Mouse (Mus musculus) intestine, embryonic 14.5 days (tissue): ENCODE results near the gene Map4k4. TPM values are rescaled to one million over a fixed set of nuclear protein-coding genes. Genes with fewer than 3 reads are reported as not detected.

Experiments
- ATAC-seq: fragments of 200-750 bp; cut with Nextera tagmentation; replicated peaks from 2 replicates; pipeline ENCODE4 v1.8.0; 2017; ENCODE audit warnings: low read depth, moderate number of reproducible peaks, moderate TSS enrichment, moderate library complexity; ENCODE audit not compliant: low FRiP score, low TSS enrichment
- DNase-seq: peaks from one replicate; pipeline ENCODE4 v3.0.0-alpha.2; 2018; ENCODE audit warnings: low spot score
- H3K27ac ChIP-seq: fragments of 300-500 bp; sonication (generic); 2 replicates; pipeline ENCODE4 v1.5.1; 2014; ENCODE audit warnings: low read depth, mild to moderate bottlenecking, control low read depth
- H3K27me3 ChIP-seq: fragments of 300-500 bp; sonication (generic); replicated peaks from 2 replicates; pipeline ENCODE4 v1.6.1; 2014; ENCODE audit warnings: low read length, control low read depth; ENCODE audit not compliant: control insufficient read depth, insufficient read depth
- H3K36me3 ChIP-seq: fragments of 300-500 bp; sonication (generic); 2 replicates; pipeline ENCODE4 v1.6.1; 2014; ENCODE audit warnings: low read length, control low read depth; ENCODE audit not compliant: control insufficient read depth, insufficient read depth
- H3K4me1 ChIP-seq: fragments of 300-500 bp; sonication (generic); replicated peaks from 2 replicates; pipeline ENCODE4 v1.6.1; 2014; ENCODE audit warnings: low read length, control low read depth, mixed read lengths; ENCODE audit not compliant: control insufficient read depth, insufficient read depth
- H3K4me2 ChIP-seq: fragments of 300-500 bp; sonication (generic); 2 replicates; pipeline ENCODE4 v1.6.1; 2014; ENCODE audit warnings: low read length
- H3K4me3 ChIP-seq: fragments of 300-500 bp; sonication (generic); 2 replicates; pipeline ENCODE4 v1.5.1; 2014; ENCODE audit warnings: low read depth, low read length, control low read depth, mixed read lengths
- H3K9ac ChIP-seq: fragments of 300-500 bp; sonication (generic); 2 replicates; pipeline ENCODE4 v1.6.1; 2014; ENCODE audit warnings: mild to moderate bottlenecking, low read length
- H3K9me3 ChIP-seq: fragments of 300-500 bp; sonication (generic); 2 replicates; pipeline ENCODE4 v1.6.1; 2016; ENCODE audit warnings: low read length, control low read depth; ENCODE audit not compliant: control insufficient read depth
- WGBS: fragments of 180-500 bp; shearing (Covaris S2); extraction: QIAGEN DNeasy Blood & Tissue Kit; methylation state at CpG from one replicate; pipeline ENCODE4 v1.1.7; 2014; 5-methylcytosine and 5-hydroxymethylcytosine counted together
- polyA plus RNA-seq: library from polyadenylated mRNA; unstranded; fragments of >200 nt; fragmentation: Nextera tagmentation; extraction: Ambion mirVana; gene quantifications from 2 replicates; pipeline ENCODE4 v1.2.1, GENCODE M21; 2014

The Map4k4 gene
- polyA plus RNA-seq, 1 experiment from 2014 or later: 35.4 TPM

DNA sequence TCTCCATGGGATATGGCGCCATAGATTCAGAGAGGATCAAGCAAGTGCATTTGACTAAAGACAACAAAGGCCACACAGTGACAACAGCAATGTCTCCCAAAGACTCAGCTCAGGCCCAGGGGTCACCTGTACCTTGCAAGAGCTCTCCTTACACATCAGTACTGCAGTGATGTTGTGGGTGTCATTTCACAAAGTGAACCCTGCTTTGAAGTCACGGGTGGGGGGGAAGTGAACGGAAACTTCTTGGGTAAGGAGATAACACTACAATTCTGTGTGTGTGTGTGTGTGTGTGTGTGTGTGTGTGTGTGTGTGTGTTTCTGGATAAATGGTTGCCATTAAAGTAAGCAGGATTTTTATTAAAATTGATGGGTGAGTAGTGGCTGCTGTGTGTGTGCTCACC, 53.9 kb downstream of the Map4k4 start:
- WGBS: 69% methylated on average over 3 of the region's 3 CpGs
- Histone ChIP-seq H3K4me1 (peaks cover 51% of the 10 kb centered on the region), H3K4me2 (no peak overlapping the region), H3K9ac (no peak overlapping the region), H3K36me3 (no peaks in the 10 kb centered on the region), H3K4me3 (no peak overlapping the region), H3K27me3 (no peaks in the 10 kb centered on the region), H3K9me3 (no peaks in the 10 kb centered on the region), H3K27ac (no peak overlapping the region)
- no peak for DNase-seq
- ATAC-seq: no peak

DNA sequence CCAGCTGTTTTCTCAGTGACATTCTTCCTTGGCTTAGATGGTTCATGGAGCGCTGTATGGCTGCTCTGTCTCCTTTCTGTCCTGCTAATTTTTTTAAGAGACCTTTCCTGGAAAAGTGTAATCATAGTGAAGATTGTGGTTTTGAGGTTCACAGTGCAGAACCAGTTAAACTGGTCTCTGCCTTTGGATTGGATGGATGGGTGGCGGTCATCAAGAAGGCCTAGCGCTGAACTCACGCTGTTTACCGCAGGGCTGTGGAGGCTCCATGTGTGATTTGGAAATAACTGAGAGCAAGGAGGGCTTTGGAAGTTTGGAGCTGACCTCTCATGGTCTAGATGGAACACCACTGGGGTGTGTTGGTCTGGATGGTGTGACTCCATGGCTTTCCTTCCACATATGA, 56.0 kb downstream of the Map4k4 start:
- H3K4me1 ChIP-seq: peaks cover 48% of the 10 kb centered on the region
- H3K36me3 ChIP-seq: no peaks in the 10 kb centered on the region
- H3K9me3 ChIP-seq: no peaks in the 10 kb centered on the region
- H3K27me3 ChIP-seq: no peaks in the 10 kb centered on the region
- WGBS: 62% methylated on average over 5 of the region's 5 CpGs
- ATAC-seq (no peak), DNase-seq (no peak)
- H3K4me3 ChIP-seq: no peak overlapping the region
- no peak overlapping the region for H3K4me2 ChIP-seq
- H3K9ac ChIP-seq: no peak overlapping the region
- H3K27ac ChIP-seq: no peak overlapping the region

DNA sequence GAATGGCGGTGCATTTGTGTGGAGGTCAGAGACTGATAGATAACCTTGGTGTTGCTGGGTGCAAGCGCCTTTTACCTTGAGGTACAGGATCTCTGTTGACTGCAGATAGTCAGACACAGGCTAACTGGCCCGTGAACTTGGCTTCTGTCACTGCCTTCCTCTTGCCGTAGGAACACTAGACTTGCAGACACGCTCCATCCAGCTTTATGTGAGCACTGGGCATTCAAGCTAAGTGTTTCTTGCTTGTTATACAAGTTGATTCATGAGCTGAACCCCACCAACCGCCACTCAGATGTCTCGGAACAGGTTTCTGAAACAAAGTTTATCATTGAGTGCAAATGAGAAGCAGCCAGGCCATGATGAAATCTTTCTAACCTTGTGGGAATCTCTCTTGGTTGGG, 57.3 kb downstream of the Map4k4 start:
- no peaks in the 10 kb centered on the region for H3K9me3 ChIP-seq
- no peak for DNase-seq
- H3K27me3 ChIP-seq: no peaks in the 10 kb centered on the region
- H3K4me1 ChIP-seq: peaks cover 37% of the 10 kb centered on the region
- peaks cover 11% of the 10 kb centered on the region for H3K36me3 ChIP-seq
- H3K27ac ChIP-seq: no peak overlapping the region
- no peak overlapping the region for H3K4me3 ChIP-seq
- WGBS: 75% methylated on average over 7 of the region's 7 CpGs
- ATAC-seq: no peak
- no peak overlapping the region for H3K4me2 ChIP-seq
- no peak overlapping the region for H3K9ac ChIP-seq

DNA sequence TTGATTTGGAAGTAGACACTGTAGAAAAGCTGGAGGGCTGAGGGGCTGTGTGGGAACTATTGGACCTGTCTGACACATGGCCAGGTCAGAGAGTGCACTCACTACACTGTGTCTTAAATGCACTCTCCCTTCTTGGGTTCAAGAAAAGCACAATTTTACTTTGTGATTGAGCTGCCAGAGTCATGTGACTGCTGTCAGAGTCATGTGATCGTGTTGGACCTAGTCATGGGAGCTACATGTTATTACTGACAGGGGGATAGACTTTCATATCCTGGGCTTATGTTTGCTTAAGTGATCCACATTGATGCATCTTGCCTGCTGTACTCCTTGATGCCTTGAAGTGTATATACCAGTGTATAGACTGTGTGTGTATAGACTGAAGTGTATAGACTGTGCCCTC, 59.9 kb downstream of the Map4k4 start:
- no peak overlapping the region for H3K9ac ChIP-seq
- no peaks in the 10 kb centered on the region for H3K9me3 ChIP-seq
- DNase-seq (no peak), ATAC-seq (no peak)
- no peaks in the 10 kb centered on the region for H3K27me3 ChIP-seq
- H3K4me2 ChIP-seq: no peak overlapping the region
- peaks cover 36% of the 10 kb centered on the region for H3K4me1 ChIP-seq
- H3K27ac ChIP-seq: no peak overlapping the region
- WGBS: 86% methylated on average over 1 of the region's 1 CpGs
- H3K36me3 ChIP-seq: peaks cover 24% of the 10 kb centered on the region
- no peak overlapping the region for H3K4me3 ChIP-seq

DNA sequence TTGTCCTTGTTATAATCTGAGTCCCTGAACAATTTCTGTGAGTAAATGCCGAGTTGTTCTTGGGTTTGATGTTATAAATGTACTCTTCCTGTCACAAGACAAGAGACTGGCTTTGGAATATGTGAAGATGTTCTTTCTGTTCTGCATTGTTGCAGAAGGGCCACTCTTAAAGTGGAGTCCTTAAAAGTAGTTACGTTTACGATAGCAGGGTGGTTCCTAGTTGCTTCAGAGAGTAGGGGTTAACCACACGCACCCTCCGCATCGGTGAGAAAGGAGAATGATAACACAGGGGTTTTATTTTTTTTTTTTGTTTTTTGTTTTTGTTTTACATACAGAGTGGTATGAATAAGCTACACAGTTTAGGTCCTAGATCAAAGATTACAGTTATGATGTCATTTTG, 60.4 kb downstream of the Map4k4 start:
- H3K9me3 ChIP-seq: no peaks in the 10 kb centered on the region
- no peak overlapping the region for H3K4me2 ChIP-seq
- ATAC-seq: no peak
- no peak overlapping the region for H3K27ac ChIP-seq
- no peak overlapping the region for H3K4me3 ChIP-seq
- no peak overlapping the region for H3K9ac ChIP-seq
- H3K27me3 ChIP-seq: no peaks in the 10 kb centered on the region
- peaks cover 24% of the 10 kb centered on the region for H3K36me3 ChIP-seq
- 81% methylated on average over 6 of the region's 6 CpGs for WGBS
- H3K4me1 ChIP-seq: peaks cover 35% of the 10 kb centered on the region
- no peak for DNase-seq

DNA sequence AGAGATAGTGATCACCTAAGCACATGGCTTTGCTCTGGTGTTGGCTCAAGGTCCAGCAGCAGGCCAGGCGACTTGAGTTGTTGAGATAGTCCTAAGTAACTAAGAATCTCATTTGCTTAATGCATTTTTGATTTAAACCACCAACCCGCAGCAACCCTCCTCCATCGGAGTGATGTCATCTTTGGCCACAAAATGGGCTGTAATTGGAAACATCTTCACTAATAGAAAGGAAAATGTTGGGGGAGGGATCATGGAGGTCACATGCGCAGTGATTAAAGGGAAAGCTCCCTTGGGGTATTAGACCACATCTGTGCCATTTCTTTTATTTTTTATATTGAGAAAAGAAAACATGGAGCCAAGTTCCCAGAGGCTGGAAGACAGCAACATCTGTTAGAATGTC, 61.6 kb downstream of the Map4k4 start:
- Histone ChIP-seq H3K9ac (no peak overlapping the region), H3K4me3 (no peak overlapping the region), H3K36me3 (peaks cover 24% of the 10 kb centered on the region), H3K9me3 (no peaks in the 10 kb centered on the region), H3K27ac (no peak overlapping the region), H3K4me1 (peaks cover 28% of the 10 kb centered on the region), H3K4me2 (no peak overlapping the region), H3K27me3 (no peaks in the 10 kb centered on the region)
- DNase-seq (no peak), ATAC-seq (no peak)
- WGBS: 87% methylated on average over 4 of the region's 4 CpGs

DNA sequence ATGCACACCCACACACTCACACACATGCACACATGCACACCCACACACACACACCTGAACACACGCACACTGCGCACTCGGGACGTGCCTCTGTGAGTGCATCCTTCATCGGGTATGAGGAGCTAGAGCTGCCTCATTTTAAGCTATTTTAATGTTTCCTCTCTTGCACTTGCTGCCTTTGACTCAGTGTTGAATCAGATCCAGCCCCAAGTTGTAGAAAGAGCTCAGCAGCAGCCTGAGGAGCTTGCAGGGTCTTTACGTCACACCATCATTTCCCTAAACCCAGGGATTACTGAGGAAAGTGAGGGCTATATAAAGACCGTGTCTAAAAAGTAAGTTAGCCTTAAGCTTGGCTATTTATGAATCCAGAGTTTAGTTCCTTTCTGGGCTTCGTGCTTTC, 62.1 kb downstream of the Map4k4 start:
- WGBS: 87% methylated on average over 8 of the region's 8 CpGs
- Histone ChIP-seq H3K9me3 (no peaks in the 10 kb centered on the region), H3K36me3 (peaks cover 24% of the 10 kb centered on the region), H3K4me2 (no peak overlapping the region), H3K9ac (no peak overlapping the region), H3K4me1 (peaks cover 24% of the 10 kb centered on the region), H3K4me3 (no peak overlapping the region), H3K27me3 (no peaks in the 10 kb centered on the region), H3K27ac (no peak overlapping the region)
- no peak for DNase-seq
- no peak for ATAC-seq

DNA sequence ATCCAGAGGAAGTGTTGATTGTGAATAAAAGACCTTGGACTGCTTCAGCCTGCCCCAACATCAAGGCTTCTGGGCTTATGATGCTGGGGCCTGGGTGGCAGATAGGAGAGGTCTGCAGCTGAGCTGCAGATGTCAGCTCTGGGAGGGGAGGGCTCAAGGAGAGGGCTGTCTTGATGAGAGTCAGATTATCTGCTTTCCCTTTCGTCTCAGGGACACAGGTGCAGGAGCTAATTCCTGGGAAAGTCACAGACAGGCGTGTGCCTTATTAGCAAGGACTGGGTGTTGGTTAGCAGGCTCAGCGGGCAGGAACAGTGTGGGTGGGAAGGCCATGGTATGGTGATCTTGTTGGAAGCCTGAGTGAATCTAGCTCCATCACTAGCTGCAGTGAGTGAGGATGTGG, 63.1 kb downstream of the Map4k4 start:
- Histone ChIP-seq H3K4me3 (no peak overlapping the region), H3K9ac (no peak overlapping the region), H3K9me3 (no peaks in the 10 kb centered on the region), H3K27me3 (no peaks in the 10 kb centered on the region), H3K27ac (no peak overlapping the region), H3K4me2 (no peak overlapping the region), H3K36me3 (peaks cover 24% of the 10 kb centered on the region), H3K4me1 (peaks cover 23% of the 10 kb centered on the region)
- 65% methylated on average over 3 of the region's 3 CpGs for WGBS
- DNase-seq (no peak), ATAC-seq (no peak)

DNA sequence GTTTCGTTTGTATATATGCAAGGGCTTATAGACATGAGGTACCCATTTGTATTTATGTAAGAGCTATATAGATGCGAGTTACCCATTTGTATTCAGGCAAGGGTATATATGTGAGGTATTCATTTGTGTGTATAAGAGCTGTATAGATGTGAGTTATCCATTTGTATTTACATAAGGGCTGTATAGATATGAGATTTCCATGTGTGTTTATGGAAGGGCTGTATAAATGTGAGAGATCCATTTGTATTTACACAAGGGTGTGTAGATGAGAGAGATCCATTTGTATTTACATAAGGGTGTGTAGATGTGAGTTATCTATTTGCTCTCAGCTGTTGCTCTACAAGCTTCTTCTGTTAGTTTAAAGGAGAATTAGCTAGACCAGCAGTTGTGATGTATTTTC, 63.7 kb downstream of the Map4k4 start:
- 59% methylated on average over 2 of the region's 2 CpGs for WGBS
- ATAC-seq: peak; percentile 85
- no peaks in the 10 kb centered on the region for H3K9me3 ChIP-seq
- no peak overlapping the region for H3K27ac ChIP-seq
- peaks cover 24% of the 10 kb centered on the region for H3K36me3 ChIP-seq
- H3K9ac ChIP-seq: no peak overlapping the region
- no peaks in the 10 kb centered on the region for H3K27me3 ChIP-seq
- H3K4me3 ChIP-seq: no peak overlapping the region
- H3K4me1 ChIP-seq: peaks cover 23% of the 10 kb centered on the region
- no peak for DNase-seq
- H3K4me2 ChIP-seq: no peak overlapping the region
